Mouse (Mus musculus) liver, embryonic 14.5 days (tissue): ENCODE data around the gene Pbxip1. TPM values are rescaled to one million over a fixed set of nuclear protein-coding genes. Genes with fewer than 3 reads are reported as not detected.

Experiments
- ATAC-seq: fragments of 200-750 bp; cut with Nextera tagmentation; 2 replicates; pipeline ENCODE4 v1.8.0; 2017; ENCODE audit warnings: moderate number of reproducible peaks, mild to moderate bottlenecking, moderate library complexity; ENCODE audit not compliant: insufficient read depth
- DNase-seq, 3 experiments: peaks; one replicate each; pipeline ENCODE4 v3.0.0-alpha.2; 2012 to 2013; ENCODE audit warnings: low read depth in 3 of 3, low spot score in 3 of 3
- H3K27ac ChIP-seq: fragments of 300-500 bp; sonication (generic); 2 replicates; pipeline ENCODE4 v1.5.1; 2014; ENCODE audit warnings: moderate library complexity, mild to moderate bottlenecking, control low read depth, inconsistent platforms
- H3K27me3 ChIP-seq: fragments of 300-500 bp; sonication (generic); 2 replicates; pipeline ENCODE4 v1.6.1; 2014; ENCODE audit warnings: mild to moderate bottlenecking, low read length, moderate library complexity; ENCODE audit not compliant: control insufficient read depth, insufficient read depth
- H3K36me3 ChIP-seq: fragments of 300-500 bp; sonication (generic); replicated peaks from 2 replicates; pipeline ENCODE4 v1.6.1; 2014; ENCODE audit warnings: low read depth; ENCODE audit not compliant: control insufficient read depth, insufficient read depth
- H3K4me1 ChIP-seq, 2 experiments: fragments of 200-500 bp in 1 of 2; fragments of 300-500 bp in 1 of 2; sonication (generic) in 1 of 2; replicated peaks; 2 replicates each; pipeline ENCODE4 v1.6.1; 2012 to 2014; ENCODE audit warnings: antibody characterized with exemption in 1 of 2, inconsistent platforms in 1 of 2, low read length in 1 of 2; ENCODE audit not compliant: control insufficient read depth in 2 of 2, insufficient read depth in 2 of 2
- H3K4me2 ChIP-seq: fragments of 300-500 bp; sonication (generic); 2 replicates; pipeline ENCODE4 v1.6.1; 2014; ENCODE audit warnings: low read depth, mild to moderate bottlenecking, control low read depth, moderate library complexity
- H3K4me3 ChIP-seq, 2 experiments: fragments of 200-500 bp in 1 of 2; fragments of 300-500 bp in 1 of 2; sonication (generic) in 1 of 2; 2 replicates each; pipeline ENCODE4 v1.5.1; 2012 to 2014; ENCODE audit warnings: low read depth in 2 of 2, low read length in 2 of 2, mild to moderate bottlenecking in 2 of 2, control low read depth in 1 of 2, inconsistent platforms in 1 of 2, moderate library complexity in 1 of 2; ENCODE audit not compliant: insufficient read depth in 1 of 2
- H3K9ac ChIP-seq: fragments of 300-500 bp; sonication (generic); replicated peaks from 2 replicates; pipeline ENCODE4 v1.6.1; 2014; ENCODE audit warnings: mild to moderate bottlenecking, control low read depth, moderate library complexity
- H3K9me3 ChIP-seq: fragments of 300-500 bp; sonication (generic); 2 replicates; pipeline ENCODE4 v1.6.1; 2016; ENCODE audit warnings: low read length, mixed read lengths; ENCODE audit not compliant: control insufficient read depth
- CTCF ChIP-seq: IDR thresholded peaks from 2 replicates; pipeline ENCODE4 v1.5.1; 2016; ENCODE audit warnings: antibody characterized with exemption, low read depth, control low read depth
- EP300 ChIP-seq: IDR thresholded peaks from 2 replicates; pipeline ENCODE4 v1.6.1; 2016; ENCODE audit warnings: antibody characterized with exemption, low read depth
- WGBS: fragments of 180-500 bp; shearing (Covaris S2); extraction: QIAGEN DNeasy Blood & Tissue Kit; methylation state at CpG from one replicate; pipeline ENCODE4 v1.1.7; 2014; ENCODE audit not compliant: insufficient replicate concordance; 5-methylcytosine and 5-hydroxymethylcytosine counted together
- polyA plus RNA-seq, 2 experiments: library from polyadenylated mRNA; depleted of rRNA in 1 of 2; stranded (reverse) in 1 of 2; unstranded in 1 of 2; fragments of >200 nt; fragmentation: Nextera tagmentation in 1 of 2; extraction: Ambion mirVana in 1 of 2; gene quantifications; 2 replicates each; pipeline versions ENCODE4 v1.2.1 to v1.2.3; 2012 to 2014

Pbxip1 gene
- polyA plus RNA-seq, 2 experiments: 2.8 to 3.1 TPM

- H3K27ac ChIP-seq: no peak overlapping the region
- H3K36me3 ChIP-seq: no peaks in the 10 kb centered on the region
- DNase-seq (no peak), ATAC-seq (no peak)
- no peak overlapping the region for H3K4me3 ChIP-seq
- no peak for TF ChIP-seq EP300
- TF ChIP-seq CTCF: no peak
- WGBS: 63% methylated on average over 5 of the region's 5 CpGs
- no peak overlapping the region for H3K9ac ChIP-seq
- no peak overlapping the region for H3K4me2 ChIP-seq
- H3K27me3 ChIP-seq: no peaks in the 10 kb centered on the region; the same call in 1 of the 2 replicates
- no peaks in the 10 kb centered on the region for H3K9me3 ChIP-seq
- H3K4me1 ChIP-seq: peaks cover 0 to 7% of the 10 kb centered on the region in 2 experiments; a peak in 1 of 4 replicates
Measured at GRCm38 (mm10) chr3:89491559-89491958, 55.1 kb downstream of the Pbxip1 start.

GRCm38 (mm10) chr3:89492701-89493151 is 56.2 kb downstream of the Pbxip1 start:
- Histone ChIP-seq H3K36me3 (no peaks in the 10 kb centered on the region), H3K27me3 (no peaks in the 10 kb centered on the region), H3K4me3 (no peak overlapping the region), H3K27ac (no peak overlapping the region), H3K9ac (no peak overlapping the region), H3K9me3 (no peaks in the 10 kb centered on the region), H3K4me1 (peaks cover 0 to 7% of the 10 kb centered on the region in 2 experiments; a peak in 1 of 4 replicates), H3K4me2 (no peak overlapping the region)
- DNase-seq: no peak
- no peak for ATAC-seq
- 52% methylated on average over 8 of the region's 8 CpGs for WGBS
- no peak for TF ChIP-seq CTCF
- TF ChIP-seq EP300: no peak

GRCm38 (mm10) chr3:89494630-89495029 is 58.1 kb downstream of the Pbxip1 start:
- ATAC-seq: no peak

GRCm38 (mm10) chr3:89496366-89496765 is 59.9 kb downstream of the Pbxip1 start:
- no peak overlapping the region for H3K4me3 ChIP-seq

More at GRCm38 (mm10) chr3:89494630-89495029, 58.1 kb downstream of the Pbxip1 start:
- TF ChIP-seq CTCF (peak; percentile 29), EP300 (no peak)
- Histone ChIP-seq H3K27ac (no peak overlapping the region), H3K4me1 (peaks cover 0 to 2% of the 10 kb centered on the region in 2 experiments; a peak in 1 of 4 replicates), H3K4me3 (no peak overlapping the region), H3K27me3 (no peaks in the 10 kb centered on the region), H3K36me3 (no peaks in the 10 kb centered on the region), H3K9ac (no peak overlapping the region), H3K4me2 (no peak overlapping the region), H3K9me3 (no peaks in the 10 kb centered on the region)
- 65% methylated on average over 5 of the region's 5 CpGs for WGBS
- no peak for DNase-seq

GRCm38 (mm10) chr3:89499696-89500095 is 63.2 kb downstream of the Pbxip1 start:
- no peak overlapping the region for H3K4me2 ChIP-seq

More at GRCm38 (mm10) chr3:89496366-89496765, 59.9 kb downstream of the Pbxip1 start:
- Histone ChIP-seq H3K36me3 (no peaks in the 10 kb centered on the region), H3K4me2 (no peak overlapping the region), H3K27me3 (no peaks in the 10 kb centered on the region), H3K4me1 (no peaks in the 10 kb centered on the region), H3K9ac (no peak overlapping the region), H3K9me3 (no peaks in the 10 kb centered on the region), H3K27ac (no peak overlapping the region)
- DNase-seq: no peak
- ATAC-seq: no peak
- no peak for TF ChIP-seq CTCF
- TF ChIP-seq EP300: no peak
- WGBS: 52% methylated on average over 3 of the region's 3 CpGs

More at GRCm38 (mm10) chr3:89499696-89500095, 63.2 kb downstream of the Pbxip1 start:
- ATAC-seq (no peak), DNase-seq (no peak)
- no peaks in the 10 kb centered on the region for H3K36me3 ChIP-seq
- no peak overlapping the region for H3K9ac ChIP-seq
- H3K4me3 ChIP-seq: no peak overlapping the region
- H3K27ac ChIP-seq: no peak overlapping the region
- H3K9me3 ChIP-seq: no peaks in the 10 kb centered on the region
- WGBS: 37% methylated on average over 7 of the region's 7 CpGs
- H3K27me3 ChIP-seq: no peaks in the 10 kb centered on the region
- H3K4me1 ChIP-seq: no peaks in the 10 kb centered on the region
- TF ChIP-seq CTCF: no peak
- TF ChIP-seq EP300: no peak

Other genes with a start within 250 kb of the Pbxip1 start
- gene Gba, start 233.8 kb upstream of the Pbxip1 start, polyA plus RNA-seq (2012; rRNA removed): 16.5 and 19.9 TPM in 2 replicates
- gene Gba, start 233.8 kb upstream of the Pbxip1 start, polyA plus RNA-seq (2014; fragmentation: Nextera tagmentation; extraction: Ambion mirVana): 20.7 and 21.2 TPM in 2 replicates
- gene Thbs3, start 221.5 kb upstream of the Pbxip1 start, polyA plus RNA-seq (2012; rRNA removed): 0.96 and 1.7 TPM in 2 replicates
- gene Thbs3, start 221.5 kb upstream of the Pbxip1 start, polyA plus RNA-seq (2014; fragmentation: Nextera tagmentation; extraction: Ambion mirVana): 0.44 and 0.79 TPM in 2 replicates
- 71.7 and 83.2 TPM in 2 replicates for gene Mtx1, start 209.6 kb upstream of the Pbxip1 start, polyA plus RNA-seq (2012; rRNA removed)
- gene Mtx1, start 209.6 kb upstream of the Pbxip1 start, polyA plus RNA-seq (2014; fragmentation: Nextera tagmentation; extraction: Ambion mirVana): 101 TPM in 2 replicates
- gene Muc1, start 207.6 kb upstream of the Pbxip1 start, polyA plus RNA-seq (2012; rRNA removed): 0.02 and 0.18 TPM in 2 replicates
- 0.08 and 0.11 TPM in 2 replicates for gene Muc1, start 207.6 kb upstream of the Pbxip1 start, polyA plus RNA-seq (2014; fragmentation: Nextera tagmentation; extraction: Ambion mirVana)
- 26.3 and 26.4 TPM in 2 replicates for gene Krtcap2, start 190.7 kb upstream of the Pbxip1 start, polyA plus RNA-seq (2012; rRNA removed)
- gene Krtcap2, start 190.7 kb upstream of the Pbxip1 start, polyA plus RNA-seq (2014; fragmentation: Nextera tagmentation; extraction: Ambion mirVana): 117 and 138 TPM in 2 replicates
- gene Trim46, start 190.4 kb upstream of the Pbxip1 start, polyA plus RNA-seq (2012; rRNA removed): 0.29 and 0.41 TPM in 2 replicates
- 0.05 TPM in 1 of 2 replicates, not detected in the other for gene Trim46, start 190.4 kb upstream of the Pbxip1 start, polyA plus RNA-seq (2014; fragmentation: Nextera tagmentation; extraction: Ambion mirVana)
- 89.7 and 115 TPM in 2 replicates for gene Dpm3, start 177.3 kb upstream of the Pbxip1 start, polyA plus RNA-seq (2012; rRNA removed)
- 64.3 and 65.8 TPM in 2 replicates for gene Dpm3, start 177.3 kb upstream of the Pbxip1 start, polyA plus RNA-seq (2014; fragmentation: Nextera tagmentation; extraction: Ambion mirVana)
- 16.5 and 21.8 TPM in 2 replicates for gene Slc50a1, start 166.1 kb upstream of the Pbxip1 start, polyA plus RNA-seq (2012; rRNA removed)
- gene Slc50a1, start 166.1 kb upstream of the Pbxip1 start, polyA plus RNA-seq (2014; fragmentation: Nextera tagmentation; extraction: Ambion mirVana): 17.3 and 18.7 TPM in 2 replicates
- 3.6 and 3.7 TPM in 2 replicates for gene Efna1, start 155.6 kb upstream of the Pbxip1 start, polyA plus RNA-seq (2012; rRNA removed)
- 2.9 TPM in 2 replicates for gene Efna1, start 155.6 kb upstream of the Pbxip1 start, polyA plus RNA-seq (2014; fragmentation: Nextera tagmentation; extraction: Ambion mirVana)
- 0.06 and 0.13 TPM in 2 replicates for gene Efna3, start 113.7 kb upstream of the Pbxip1 start, polyA plus RNA-seq (2012; rRNA removed)
- gene Efna3, start 113.7 kb upstream of the Pbxip1 start, polyA plus RNA-seq (2014; fragmentation: Nextera tagmentation; extraction: Ambion mirVana): 0.05 and 0.08 TPM in 2 replicates
- 0.81 and 0.92 TPM in 2 replicates for gene Efna4, start 98.7 kb upstream of the Pbxip1 start, polyA plus RNA-seq (2012; rRNA removed)
- 0.62 and 0.78 TPM in 2 replicates for gene Efna4, start 98.7 kb upstream of the Pbxip1 start, polyA plus RNA-seq (2014; fragmentation: Nextera tagmentation; extraction: Ambion mirVana)
- gene Adam15, start 86.7 kb upstream of the Pbxip1 start, polyA plus RNA-seq (2012; rRNA removed): 6.2 TPM in 2 replicates
- 4.0 and 4.9 TPM in 2 replicates for gene Adam15, start 86.7 kb upstream of the Pbxip1 start, polyA plus RNA-seq (2014; fragmentation: Nextera tagmentation; extraction: Ambion mirVana)
- 0.02 and 0.03 TPM in 2 replicates for gene Dcst2, start 74.7 kb upstream of the Pbxip1 start, polyA plus RNA-seq (2012; rRNA removed)
- 0.04 TPM in 1 of 2 replicates, not detected in the other for gene Dcst2, start 74.7 kb upstream of the Pbxip1 start, polyA plus RNA-seq (2014; fragmentation: Nextera tagmentation; extraction: Ambion mirVana)
- 0.03 TPM in 1 of 2 replicates, not detected in the other for gene Dcst1, start 71.5 kb upstream of the Pbxip1 start, polyA plus RNA-seq (2012; rRNA removed)
- not detected in 2 replicates for gene Dcst1, start 71.5 kb upstream of the Pbxip1 start, polyA plus RNA-seq (2014; fragmentation: Nextera tagmentation; extraction: Ambion mirVana)
- 5.4 and 6.9 TPM in 2 replicates for gene Zbtb7b, start 41.9 kb upstream of the Pbxip1 start, polyA plus RNA-seq (2012; rRNA removed)
- gene Zbtb7b, start 41.9 kb upstream of the Pbxip1 start, polyA plus RNA-seq (2014; fragmentation: Nextera tagmentation; extraction: Ambion mirVana): 0.95 and 1.2 TPM in 2 replicates
- 0.75 and 0.76 TPM in 2 replicates for gene Lenep, start 33.9 kb upstream of the Pbxip1 start, polyA plus RNA-seq (2012; rRNA removed)
- gene Lenep, start 33.9 kb upstream of the Pbxip1 start, polyA plus RNA-seq (2014; fragmentation: Nextera tagmentation; extraction: Ambion mirVana): not detected in 2 replicates
- gene Flad1, start 24.8 kb upstream of the Pbxip1 start, polyA plus RNA-seq (2012; rRNA removed): 8.7 and 9.2 TPM in 2 replicates
- gene Flad1, start 24.8 kb upstream of the Pbxip1 start, polyA plus RNA-seq (2014; fragmentation: Nextera tagmentation; extraction: Ambion mirVana): 13.0 and 13.2 TPM in 2 replicates
- gene Cks1b, start 18.3 kb upstream of the Pbxip1 start, polyA plus RNA-seq (2012; rRNA removed): 133 and 172 TPM in 2 replicates
- 288 and 295 TPM in 2 replicates for gene Cks1b, start 18.3 kb upstream of the Pbxip1 start, polyA plus RNA-seq (2014; fragmentation: Nextera tagmentation; extraction: Ambion mirVana)
- 36.9 and 38.8 TPM in 2 replicates for gene Shc1, start 18.3 kb upstream of the Pbxip1 start, polyA plus RNA-seq (2012; rRNA removed)
- gene Shc1, start 18.3 kb upstream of the Pbxip1 start, polyA plus RNA-seq (2014; fragmentation: Nextera tagmentation; extraction: Ambion mirVana): 27.5 and 30.6 TPM in 2 replicates
- gene Pygo2, start 6.5 kb upstream of the Pbxip1 start, polyA plus RNA-seq (2012; rRNA removed): 12.9 and 15.2 TPM in 2 replicates
- gene Pygo2, start 6.5 kb upstream of the Pbxip1 start, polyA plus RNA-seq (2014; fragmentation: Nextera tagmentation; extraction: Ambion mirVana): 8.4 and 10.7 TPM in 2 replicates
- gene Pmvk, start 17.8 kb downstream of the Pbxip1 start, polyA plus RNA-seq (2012; rRNA removed): 23.4 and 32.2 TPM in 2 replicates
- 32.1 and 36.5 TPM in 2 replicates for gene Pmvk, start 17.8 kb downstream of the Pbxip1 start, polyA plus RNA-seq (2014; fragmentation: Nextera tagmentation; extraction: Ambion mirVana)
- gene Kcnn3, start 83.5 kb downstream of the Pbxip1 start, polyA plus RNA-seq (2012; rRNA removed): 0.02 and 0.03 TPM in 2 replicates
- gene Kcnn3, start 83.5 kb downstream of the Pbxip1 start, polyA plus RNA-seq (2014; fragmentation: Nextera tagmentation; extraction: Ambion mirVana): not detected in 2 replicates